Mouse (Mus musculus): ENCODE measurements around the gene Cgref1. TPM values are rescaled to one million over a fixed set of nuclear protein-coding genes. Genes with fewer than 3 reads are reported as not detected.

Gene Cgref1
- polyA plus RNA-seq, 1 experiment: 5.7 TPM

- H3K4me1 ChIP-seq (ENCODE audit: control insufficient read depth, insufficient read depth, low read length): 0 out of 2 replicates have a peak, but pooled peaks cover 2% of the 10 kb centered on the region
- WGBS: 73% methylated on average over 7 of the region's 7 CpGs
- TF ChIP-seq POLR2A (IDR thresholded peaks at IDR 0.05; ENCODE audit: borderline replicate concordance, extremely low read depth, low read depth, low read length) (no peak), CTCF (IDR thresholded peaks at IDR 0.05; ENCODE audit: insufficient read depth, low read length) (no peak)
- H3K4me3 ChIP-seq (replicated peaks; ENCODE audit: extremely low read depth, low read depth, low read length): no peak overlapping the region
- no peak for DNase-seq
Observed at GRCm38 (mm10) chr5:30890375-30890774, 55.0 kb downstream of the Cgref1 start.

GRCm38 (mm10) chr5:30889088-30889754 lies 56.2 kb downstream of the Cgref1 start:
- Histone ChIP-seq H3K4me1 (ENCODE audit: control insufficient read depth, insufficient read depth, low read length) (0 out of 2 replicates have a peak, but pooled peaks cover 2% of the 10 kb centered on the region), H3K4me3 (replicated peaks; ENCODE audit: extremely low read depth, low read depth, low read length) (peak overlapping the region; percentile 66)
- under 1% methylated on average over 42 of the region's 42 CpGs for WGBS
- DNase-seq: no peak
- TF ChIP-seq POLR2A (IDR thresholded peaks at IDR 0.05; ENCODE audit: borderline replicate concordance, extremely low read depth, low read depth, low read length): peak; percentile 22; the same call in 1 of the 2 replicates
- no peak for TF ChIP-seq CTCF (IDR thresholded peaks at IDR 0.05; ENCODE audit: insufficient read depth, low read length)

- WGBS: under 1% methylated on average over 42 of the region's 42 CpGs
- peak; percentile 90 for DNase-seq
- TF ChIP-seq POLR2A (IDR thresholded peaks at IDR 0.05; ENCODE audit: borderline replicate concordance, extremely low read depth, low read depth, low read length) (peak; percentile 30; the same call in 1 of the 2 replicates), CTCF (IDR thresholded peaks at IDR 0.05; ENCODE audit: insufficient read depth, low read length) (no peak)
- peak within 1 kb of the TSS; percentile 87 for H3K4me3 ChIP-seq (replicated peaks; ENCODE audit: extremely low read depth, low read depth, low read length)
- 0 out of 2 replicates have a peak, but pooled peaks cover 2% of the 10 kb centered on the region for H3K4me1 ChIP-seq (ENCODE audit: control insufficient read depth, insufficient read depth, low read length)
Observed at GRCm38 (mm10) chr5:30888337-30889087, 56.9 kb downstream of the Cgref1 start, which contains the start of gene Agbl5. TSS of gene Agbl5 (plus strand) at chr5:30888694.

- DNase-seq: peak; percentile 88
- TF ChIP-seq CTCF (IDR thresholded peaks at IDR 0.05; ENCODE audit: insufficient read depth, low read length) (no peak), POLR2A (IDR thresholded peaks at IDR 0.05; ENCODE audit: borderline replicate concordance, extremely low read depth, low read depth, low read length) (peak; percentile 28; the same call in 1 of the 2 replicates)
- WGBS: under 1% methylated on average over 28 of the region's 28 CpGs
Observed at GRCm38 (mm10) chr5:30887858-30888336, 57.5 kb downstream of the Cgref1 start.

GRCm38 (mm10) chr5:30887331-30887761 lies 58.0 kb downstream of the Cgref1 start:
- Histone ChIP-seq H3K4me1 (ENCODE audit: control insufficient read depth, insufficient read depth, low read length) (0 out of 2 replicates have a peak, but pooled peaks cover 2% of the 10 kb centered on the region), H3K4me3 (replicated peaks; ENCODE audit: extremely low read depth, low read depth, low read length) (peak overlapping the region; percentile 87)
- TF ChIP-seq CTCF (IDR thresholded peaks at IDR 0.05; ENCODE audit: insufficient read depth, low read length): no peak
- peak; percentile 15; the same call in 1 of the 2 replicates for TF ChIP-seq POLR2A (IDR thresholded peaks at IDR 0.05; ENCODE audit: borderline replicate concordance, extremely low read depth, low read depth, low read length)
- under 1% methylated on average over 19 of the region's 19 CpGs for WGBS
- DNase-seq: peak; percentile 67

More at GRCm38 (mm10) chr5:30887858-30888336, 57.5 kb downstream of the Cgref1 start:
- Histone ChIP-seq H3K4me3 (replicated peaks; ENCODE audit: extremely low read depth, low read depth, low read length) (peak overlapping the region; percentile 87), H3K4me1 (ENCODE audit: control insufficient read depth, insufficient read depth, low read length) (0 out of 2 replicates have a peak, but pooled peaks cover 2% of the 10 kb centered on the region)

GRCm38 (mm10) chr5:30886731-30887130 lies 58.7 kb downstream of the Cgref1 start:
- 20% methylated on average over 5 of the region's 5 CpGs for WGBS
- Histone ChIP-seq H3K4me3 (replicated peaks; ENCODE audit: extremely low read depth, low read depth, low read length) (peak overlapping the region; percentile 10), H3K4me1 (ENCODE audit: control insufficient read depth, insufficient read depth, low read length) (0 out of 2 replicates have a peak, but pooled peaks cover 2% of the 10 kb centered on the region)
- no peak for DNase-seq
- no peak for TF ChIP-seq POLR2A (IDR thresholded peaks at IDR 0.05; ENCODE audit: borderline replicate concordance, extremely low read depth, low read depth, low read length)
- TF ChIP-seq CTCF (IDR thresholded peaks at IDR 0.05; ENCODE audit: insufficient read depth, low read length): no peak

GRCm38 (mm10) chr5:30886209-30886608 lies 59.2 kb downstream of the Cgref1 start:
- no peak for DNase-seq
- H3K4me1 ChIP-seq (ENCODE audit: control insufficient read depth, insufficient read depth, low read length): 0 out of 2 replicates have a peak, but pooled peaks cover 2% of the 10 kb centered on the region
- no peak overlapping the region for H3K4me3 ChIP-seq (replicated peaks; ENCODE audit: extremely low read depth, low read depth, low read length)
- TF ChIP-seq POLR2A (IDR thresholded peaks at IDR 0.05; ENCODE audit: borderline replicate concordance, extremely low read depth, low read depth, low read length): no peak
- no peak for TF ChIP-seq CTCF (IDR thresholded peaks at IDR 0.05; ENCODE audit: insufficient read depth, low read length)
- WGBS: 21% methylated on average over 4 of the region's 4 CpGs

Other genes starting within 250 kb of the Cgref1 start
- 5.6 and 7.9 TPM in 2 replicates for gene Dpysl5, start 234.0 kb downstream of the Cgref1 start, polyA plus RNA-seq (2012; rRNA removed)
- gene Mapre3, start 130.9 kb downstream of the Cgref1 start, polyA plus RNA-seq (2012; rRNA removed): 66.2 and 81.8 TPM in 2 replicates
- 85.7 and 86.6 TPM in 2 replicates for gene Tmem214, start 77.6 kb downstream of the Cgref1 start, polyA plus RNA-seq (2012; rRNA removed)
- gene Agbl5, start 56.9 kb downstream of the Cgref1 start, polyA plus RNA-seq (2012; rRNA removed): 19.2 and 20.8 TPM in 2 replicates
- gene Ost4, start 37.8 kb downstream of the Cgref1 start, polyA plus RNA-seq (2012; rRNA removed): 218 and 230 TPM in 2 replicates
- 89.9 and 107 TPM in 2 replicates for gene Emilin1, start 32.2 kb downstream of the Cgref1 start, polyA plus RNA-seq (2012; rRNA removed)
- gene Khk, start 24.2 kb downstream of the Cgref1 start, polyA plus RNA-seq (2012; rRNA removed): 39.0 and 46.6 TPM in 2 replicates
- gene Preb, start 14.8 kb upstream of the Cgref1 start, polyA plus RNA-seq (2012; rRNA removed): 196 and 253 TPM in 2 replicates
- 0.95 and 1.2 TPM in 2 replicates for gene Tcf23, start 23.1 kb upstream of the Cgref1 start, polyA plus RNA-seq (2012; rRNA removed)
- 113 and 122 TPM in 2 replicates for gene Atraid, start 102.7 kb upstream of the Cgref1 start, polyA plus RNA-seq (2012; rRNA removed)
- 16.3 and 19.1 TPM in 2 replicates for gene Slc5a6, start 103.3 kb upstream of the Cgref1 start, polyA plus RNA-seq (2012; rRNA removed)
- gene Cad, start 109.2 kb upstream of the Cgref1 start, polyA plus RNA-seq (2012; rRNA removed): 27.6 and 28.6 TPM in 2 replicates
- gene Dnajc5g, start 160.7 kb upstream of the Cgref1 start, polyA plus RNA-seq (2012; rRNA removed): not detected in 2 replicates
- 0.10 TPM in 1 of 2 replicates, not detected in the other for gene Slc30a3, start 162.6 kb upstream of the Cgref1 start, polyA plus RNA-seq (2012; rRNA removed)
- 3.8 and 14.9 TPM in 2 replicates for gene Trim54, start 171.1 kb upstream of the Cgref1 start, polyA plus RNA-seq (2012; rRNA removed)
- gene Ucn, start 193.2 kb upstream of the Cgref1 start, polyA plus RNA-seq (2012; rRNA removed): not detected in 2 replicates
- gene Mpv17, start 208.7 kb upstream of the Cgref1 start, polyA plus RNA-seq (2012; rRNA removed): 86.4 and 93.4 TPM in 2 replicates
- 2.2 and 2.7 TPM in 2 replicates for gene Gm29609, start 234.3 kb upstream of the Cgref1 start, polyA plus RNA-seq (2012; rRNA removed)
- gene Gtf3c2, start 234.6 kb upstream of the Cgref1 start, polyA plus RNA-seq (2012; rRNA removed): 39.2 and 59.2 TPM in 2 replicates
- gene Snx17, start 247.6 kb upstream of the Cgref1 start, polyA plus RNA-seq (2012; rRNA removed): 80.9 and 97.0 TPM in 2 replicates
- gene Eif2b4, start 247.8 kb upstream of the Cgref1 start, polyA plus RNA-seq (2012; rRNA removed): 28.3 and 44.9 TPM in 2 replicates

All from lung, adult 2 months (tissue).